Mouse (Mus musculus): Measurements from ENCODE around the gene Csn1s1. TPM values are rescaled to one million over a fixed set of nuclear protein-coding genes. Genes with fewer than 3 reads are reported as not detected.

Csn1s1 gene
- not detected in 2 replicates for polyA plus RNA-seq (2016; fragmentation: Nextera tagmentation; extraction: Ambion mirVana)

DNA sequence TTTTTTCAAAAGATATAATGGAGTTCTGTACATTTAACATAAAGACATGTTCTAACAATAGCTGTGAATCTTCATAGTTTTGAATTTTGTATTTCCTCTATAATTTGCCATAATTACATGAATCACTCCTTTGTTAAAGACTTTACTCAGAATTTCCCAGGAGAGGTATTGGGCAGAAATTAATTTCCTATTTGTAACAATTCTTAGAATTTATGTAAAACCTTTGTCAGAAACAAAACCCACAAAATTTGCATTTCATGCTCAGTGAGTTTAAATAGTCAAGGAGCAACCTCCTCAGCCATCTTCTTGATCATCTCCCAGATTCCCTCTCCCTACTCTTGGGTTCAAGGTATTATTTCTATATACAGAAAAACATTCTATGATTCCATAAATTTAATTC, at the start of gene Csn1s1:
Gene Csn1s1, plus strand, starts transcription at position 301 of the 400 bp plus-strand sequence.
- no peaks in the 10 kb centered on the region for H3K27me3 ChIP-seq (replicated peaks)
- ATAC-seq (ENCODE audit: low FRiP score, low read depth): no peak
- H3K36me3 ChIP-seq: no peaks in the 10 kb centered on the region
- H3K9me3 ChIP-seq: no peaks in the 10 kb centered on the region
- H3K4me2 ChIP-seq (replicated peaks): no peak within 1 kb of the TSS
- no peak within 1 kb of the TSS for H3K9ac ChIP-seq
- H3K4me3 ChIP-seq: no peak within 1 kb of the TSS
- no peak within 1 kb of the TSS for H3K27ac ChIP-seq
- no peaks in the 10 kb centered on the region for H3K4me1 ChIP-seq

DNA sequence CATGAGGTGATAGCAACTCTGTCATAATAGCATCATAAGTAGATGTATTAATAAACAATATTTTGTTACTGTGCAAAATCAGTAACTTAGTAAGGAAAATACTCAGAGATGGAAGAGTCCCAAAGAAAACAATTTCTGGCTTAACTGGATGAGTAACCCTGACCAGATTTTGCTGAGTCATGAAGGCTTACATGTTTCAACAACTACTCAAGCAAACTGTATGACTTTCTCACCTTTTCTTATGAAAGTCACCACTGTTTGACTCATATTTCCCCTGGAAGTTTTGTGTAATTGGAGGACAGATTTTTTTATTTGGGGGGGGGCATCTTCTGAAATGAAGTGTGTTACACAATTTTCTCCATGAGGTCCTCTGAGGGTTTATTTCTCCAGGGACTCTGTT, 43.3 kb upstream of the Csn1s1 start:
- Histone ChIP-seq H3K27me3 (replicated peaks) (no peaks in the 10 kb centered on the region), H3K4me2 (replicated peaks) (no peak overlapping the region), H3K27ac (no peak overlapping the region), H3K4me3 (no peak overlapping the region), H3K9ac (no peak overlapping the region), H3K9me3 (no peaks in the 10 kb centered on the region), H3K36me3 (no peaks in the 10 kb centered on the region), H3K4me1 (no peaks in the 10 kb centered on the region)
- no peak for ATAC-seq (ENCODE audit: low FRiP score, low read depth)

DNA sequence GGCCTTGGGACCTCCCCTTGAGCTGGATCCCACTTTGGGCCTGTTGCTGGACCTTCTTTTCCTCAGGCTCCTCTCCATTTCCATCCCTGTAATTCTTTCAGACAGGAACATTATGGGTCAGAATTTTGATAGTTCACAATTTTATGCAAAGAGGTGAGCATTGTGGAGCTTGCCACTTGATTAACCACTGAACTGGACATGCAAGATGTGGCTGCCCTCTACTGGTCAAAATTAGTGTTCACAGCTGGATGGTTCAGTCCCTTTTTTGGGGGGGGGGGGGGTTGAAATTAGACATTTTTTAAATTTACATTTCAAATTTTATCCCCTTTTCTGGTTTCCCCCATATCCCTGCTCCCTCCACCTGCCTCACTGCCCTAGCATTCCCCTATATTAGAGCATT, 23.2 kb upstream of the Csn1s1 start:
- no peak overlapping the region for H3K4me3 ChIP-seq
- no peaks in the 10 kb centered on the region for H3K36me3 ChIP-seq
- no peaks in the 10 kb centered on the region for H3K27me3 ChIP-seq (replicated peaks)
- H3K9me3 ChIP-seq: no peaks in the 10 kb centered on the region
- H3K4me2 ChIP-seq (replicated peaks): no peak overlapping the region
- no peak overlapping the region for H3K27ac ChIP-seq
- no peaks in the 10 kb centered on the region for H3K4me1 ChIP-seq
- H3K9ac ChIP-seq: no peak overlapping the region
- ATAC-seq (ENCODE audit: low FRiP score, low read depth): no peak

DNA sequence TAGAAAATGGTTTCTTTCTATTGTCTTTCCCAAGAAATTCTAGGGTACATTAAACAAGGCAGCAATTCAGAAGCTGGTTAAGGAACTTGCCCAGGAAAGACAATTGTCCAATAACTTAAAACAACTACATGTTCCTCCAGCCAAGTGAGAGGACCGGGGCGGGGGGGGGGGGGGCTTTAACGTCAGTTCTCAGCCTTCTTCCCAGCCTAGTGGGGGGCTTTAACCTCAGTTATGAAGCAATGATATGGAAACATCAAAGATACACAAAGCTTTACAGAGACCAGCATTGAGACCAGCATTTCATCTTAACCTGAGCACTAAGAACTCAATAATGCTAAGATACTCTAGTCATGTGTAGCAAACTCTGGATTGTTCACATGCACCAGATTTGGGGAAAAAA, 33.5 kb downstream of the Csn1s1 start, which contains the start of gene Csn2:
Gene Csn2, minus strand, starts transcription at position 101 of the 400 bp plus-strand sequence.
- WGBS: 63% methylated on average over 3 of the region's 3 CpGs
- H3K4me1 ChIP-seq: no peaks in the 10 kb centered on the region
- no peaks in the 10 kb centered on the region for H3K9me3 ChIP-seq
- no peaks in the 10 kb centered on the region for H3K27me3 ChIP-seq (replicated peaks)
- no peaks in the 10 kb centered on the region for H3K36me3 ChIP-seq
- H3K4me2 ChIP-seq (replicated peaks): no peak within 1 kb of the TSS
- H3K4me3 ChIP-seq: no peak within 1 kb of the TSS
- no peak within 1 kb of the TSS for H3K9ac ChIP-seq
- no peak for ATAC-seq (ENCODE audit: low FRiP score, low read depth)
- H3K27ac ChIP-seq: no peak within 1 kb of the TSS

DNA sequence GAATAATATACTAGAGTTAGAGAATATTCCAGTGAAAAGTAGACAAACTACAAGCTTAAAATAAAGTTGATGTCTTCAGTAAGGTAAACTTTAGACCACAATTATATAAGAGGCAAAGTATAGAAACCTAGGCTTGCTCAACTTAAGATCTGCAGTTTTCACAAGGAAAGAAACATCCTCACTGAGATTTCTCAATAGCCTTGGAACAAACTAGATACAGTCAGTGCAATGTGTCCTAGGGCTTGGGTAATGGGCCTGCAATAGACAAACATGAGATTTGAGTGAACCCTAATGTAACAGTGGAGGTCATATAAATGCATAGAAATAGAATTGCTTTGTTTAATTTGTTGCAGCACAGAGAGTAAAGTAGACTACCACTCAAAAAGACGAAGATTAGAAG, 39.9 kb downstream of the Csn1s1 start:
- Histone ChIP-seq H3K9ac (no peak overlapping the region), H3K27me3 (replicated peaks) (no peaks in the 10 kb centered on the region), H3K4me1 (no peaks in the 10 kb centered on the region), H3K9me3 (no peaks in the 10 kb centered on the region), H3K27ac (no peak overlapping the region), H3K36me3 (no peaks in the 10 kb centered on the region), H3K4me2 (replicated peaks) (no peak overlapping the region), H3K4me3 (no peak overlapping the region)
- 90% methylated on average over 1 of the region's 1 CpGs for WGBS
- no peak for ATAC-seq (ENCODE audit: low FRiP score, low read depth)

Other genes starting within 250 kb of the Csn1s1 start
- not detected in 2 replicates for gene Ugt2b38, start 242.0 kb upstream of the Csn1s1 start, polyA plus RNA-seq (2016; fragmentation: Nextera tagmentation; extraction: Ambion mirVana)
- gene Ugt2a2, start 183.9 kb upstream of the Csn1s1 start, polyA plus RNA-seq (2016; fragmentation: Nextera tagmentation; extraction: Ambion mirVana): not detected in 2 replicates
- gene Gm43638, start 179.4 kb upstream of the Csn1s1 start, polyA plus RNA-seq (2016; fragmentation: Nextera tagmentation; extraction: Ambion mirVana): not detected in 2 replicates
- not detected in 2 replicates for gene Ugt2a1, start 175.3 kb upstream of the Csn1s1 start, polyA plus RNA-seq (2016; fragmentation: Nextera tagmentation; extraction: Ambion mirVana)
- gene Sult1b1, start 128.0 kb upstream of the Csn1s1 start, polyA plus RNA-seq (2016; fragmentation: Nextera tagmentation; extraction: Ambion mirVana): not detected in 2 replicates
- not detected in 2 replicates for gene Sult1d1, start 97.2 kb upstream of the Csn1s1 start, polyA plus RNA-seq (2016; fragmentation: Nextera tagmentation; extraction: Ambion mirVana)
- gene Sult1e1, start 74.6 kb upstream of the Csn1s1 start, polyA plus RNA-seq (2016; fragmentation: Nextera tagmentation; extraction: Ambion mirVana): not detected in 2 replicates
- not detected in 2 replicates for gene Csn2, start 33.4 kb downstream of the Csn1s1 start, polyA plus RNA-seq (2016; fragmentation: Nextera tagmentation; extraction: Ambion mirVana)
- gene Csn1s2a, start 108.4 kb downstream of the Csn1s1 start, polyA plus RNA-seq (2016; fragmentation: Nextera tagmentation; extraction: Ambion mirVana): not detected in 2 replicates
- not detected in 2 replicates for gene Csn1s2b, start 141.9 kb downstream of the Csn1s1 start, polyA plus RNA-seq (2016; fragmentation: Nextera tagmentation; extraction: Ambion mirVana)
- gene Prr27, start 159.5 kb downstream of the Csn1s1 start, polyA plus RNA-seq (2016; fragmentation: Nextera tagmentation; extraction: Ambion mirVana): not detected in 2 replicates
- not detected in 2 replicates for gene Odam, start 218.8 kb downstream of the Csn1s1 start, polyA plus RNA-seq (2016; fragmentation: Nextera tagmentation; extraction: Ambion mirVana)

All from neural tube, embryonic 12.5 days (tissue).